Mouse (Mus musculus) G1E (cell line): Measurements from ENCODE around the gene Dmac2.

Experiments used
- CTCF ChIP-seq: IDR thresholded peaks from 2 replicates; pipeline ENCODE4 v1.5.1; 2012; ENCODE audit warnings: low read depth, low read length, inconsistent platforms, mixed read lengths
- GATA1 ChIP-seq: IDR thresholded peaks from 2 replicates; pipeline ENCODE4 v1.6.1; 2012; ENCODE audit warnings: borderline replicate concordance, low read length, inconsistent platforms, mixed read lengths

DNA sequence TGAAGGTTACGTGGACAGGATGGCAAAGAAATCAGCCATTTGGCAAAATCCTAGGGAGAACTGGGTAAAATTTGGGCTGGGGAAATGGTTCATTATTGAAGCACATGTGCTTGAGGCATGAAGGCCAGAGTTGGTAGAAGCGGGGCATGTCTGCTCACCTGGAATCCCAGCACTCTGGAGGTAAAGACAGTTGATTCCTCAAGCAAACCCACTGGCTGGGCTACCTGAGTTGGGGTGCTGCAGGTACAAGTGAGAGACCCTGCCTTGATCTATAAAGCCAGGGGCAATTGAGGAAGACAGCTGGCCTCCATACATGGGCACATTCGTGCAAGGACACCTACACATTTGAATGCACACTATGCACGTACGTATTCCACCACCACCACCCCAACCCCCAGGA, 887 bp downstream of the Dmac2 start:
- TF ChIP-seq CTCF (no peak), GATA1 (no peak)
